Mouse (Mus musculus): ENCODE data around the gene Cyb5d2.
A peak's percentile ranks its signal among the peaks of the same experiment; 100 is the strongest.

Gene Cyb5d2

DNA sequence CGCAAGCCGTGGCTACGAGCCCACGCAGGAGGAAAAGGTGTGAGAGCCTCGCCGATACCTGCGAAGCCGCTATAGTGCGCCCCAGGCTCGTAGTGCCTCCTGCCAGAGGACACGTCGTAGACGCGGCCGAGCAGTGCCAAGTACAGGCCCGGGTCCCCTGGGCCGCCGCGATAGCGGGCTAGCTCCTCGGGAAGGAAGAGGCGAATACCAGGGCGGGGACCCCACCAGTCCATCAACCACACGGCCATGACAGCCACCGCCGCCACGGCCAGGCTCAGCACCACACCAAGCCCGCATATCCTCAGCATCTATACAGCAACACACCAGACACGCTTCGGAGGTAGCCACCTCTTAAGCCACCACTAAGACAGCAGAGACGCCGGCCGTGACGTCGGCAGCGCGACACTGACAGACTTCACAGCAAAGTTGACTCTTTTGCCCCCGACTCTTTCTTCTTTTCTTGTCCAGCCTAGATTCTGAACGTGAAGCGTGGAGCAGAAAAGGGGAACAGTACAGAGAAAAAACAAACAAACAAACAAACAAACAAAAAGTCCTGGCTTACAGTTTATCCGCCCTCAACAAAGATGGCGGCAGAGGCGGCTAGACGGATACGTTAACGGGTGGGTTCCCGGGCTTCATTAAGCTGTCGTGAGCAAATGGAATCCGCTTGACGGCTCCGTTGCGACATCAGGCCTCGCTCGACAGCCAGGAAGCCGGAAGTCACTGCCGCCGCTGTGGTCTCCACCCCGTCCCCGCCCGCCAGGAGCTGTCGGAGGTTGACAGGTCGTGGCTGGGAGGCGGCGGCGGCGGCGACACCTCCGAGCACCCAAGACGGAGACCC, at the start of gene Cyb5d2, which contains the start of gene Zzef1:
TSS of gene Cyb5d2 (minus strand) at position 688 of the 841 bp plus-strand sequence.
TSS of gene Zzef1 (plus strand) at position 772 of the 841 bp plus-strand sequence.
- DNase-seq (ENCODE audit: low spot score): peak; percentile 96

DNA sequence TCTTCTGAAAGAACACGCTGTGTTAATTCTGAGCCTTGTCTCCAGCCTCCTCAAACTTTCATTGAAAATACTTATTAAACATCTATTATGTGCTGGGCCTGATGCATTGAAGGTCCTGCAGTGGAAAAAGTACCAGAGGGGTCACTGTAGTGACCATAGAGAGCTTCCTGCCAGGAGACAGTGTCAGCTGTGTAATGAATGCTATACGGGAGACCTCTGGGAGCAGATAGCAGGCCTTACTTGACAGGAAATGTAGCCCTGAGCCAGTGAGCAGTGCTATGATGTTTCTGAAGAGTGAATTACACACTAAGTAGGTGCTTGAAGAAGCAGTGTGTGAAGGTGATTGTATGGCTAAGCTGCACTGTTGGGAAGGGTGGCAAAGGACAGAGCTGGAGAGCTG, 49.6 kb upstream of the Cyb5d2 start:
- DNase-seq (ENCODE audit: low spot score): no peak

DNA sequence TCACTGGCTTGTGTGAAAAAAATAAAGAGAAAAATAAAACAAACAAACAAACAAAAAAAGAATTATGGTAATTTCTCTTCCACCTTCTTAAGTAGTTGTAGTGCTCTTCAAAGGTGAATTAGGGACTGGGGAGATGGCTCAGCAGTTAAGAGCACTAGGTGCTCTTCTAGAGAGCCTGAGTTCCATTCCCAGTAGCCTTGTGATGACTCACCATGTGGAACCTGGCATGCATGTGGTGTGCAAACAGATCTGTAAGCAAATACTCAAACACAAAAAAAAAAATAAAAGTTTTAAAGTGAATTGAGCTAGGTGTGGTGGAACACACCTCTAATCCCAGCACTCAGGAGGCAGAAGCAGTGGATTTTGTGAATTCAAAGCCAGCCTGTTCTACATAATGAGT, 47.6 kb upstream of the Cyb5d2 start:
- DNase-seq (ENCODE audit: low spot score): no peak

DNA sequence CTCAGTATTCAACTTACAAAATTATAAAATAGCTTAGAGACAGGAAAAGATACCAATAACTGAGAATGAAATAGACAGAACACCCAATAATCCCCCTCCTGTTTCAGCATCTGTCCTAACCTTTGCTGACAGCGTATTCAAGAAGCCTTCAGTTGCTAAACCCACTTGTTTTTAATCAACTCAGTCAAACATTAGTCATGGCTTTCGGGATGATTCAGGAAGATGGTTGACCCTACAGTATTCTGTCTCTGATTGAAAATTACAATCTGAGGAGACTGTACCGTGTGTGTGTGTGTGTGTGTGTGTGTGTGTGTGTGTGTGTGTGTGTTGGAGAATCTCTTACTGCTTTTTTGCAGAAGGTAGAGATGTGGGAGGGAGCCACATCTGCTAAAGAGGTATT, 46.8 kb upstream of the Cyb5d2 start:
- DNase-seq (ENCODE audit: low spot score): no peak

DNA sequence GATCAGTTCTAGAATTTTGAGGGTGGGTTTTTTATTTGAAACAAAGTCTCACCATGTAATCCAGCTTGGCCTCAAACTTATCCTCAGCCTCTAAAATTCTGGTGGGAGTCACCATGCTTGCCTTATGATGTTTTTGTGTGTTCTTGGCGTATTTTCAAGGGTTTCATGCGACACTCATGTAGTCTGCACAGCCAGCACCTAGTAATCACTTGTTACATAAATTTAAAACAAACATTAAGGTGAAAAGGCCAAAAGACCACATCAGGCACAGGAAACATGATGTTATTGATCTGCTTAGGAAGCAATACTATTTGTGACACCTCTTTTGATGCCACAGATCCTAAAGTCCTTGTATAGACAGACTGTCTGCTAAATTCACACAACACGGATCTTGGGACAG, 33.9 kb upstream of the Cyb5d2 start:
- DNase-seq (ENCODE audit: low spot score): no peak

DNA sequence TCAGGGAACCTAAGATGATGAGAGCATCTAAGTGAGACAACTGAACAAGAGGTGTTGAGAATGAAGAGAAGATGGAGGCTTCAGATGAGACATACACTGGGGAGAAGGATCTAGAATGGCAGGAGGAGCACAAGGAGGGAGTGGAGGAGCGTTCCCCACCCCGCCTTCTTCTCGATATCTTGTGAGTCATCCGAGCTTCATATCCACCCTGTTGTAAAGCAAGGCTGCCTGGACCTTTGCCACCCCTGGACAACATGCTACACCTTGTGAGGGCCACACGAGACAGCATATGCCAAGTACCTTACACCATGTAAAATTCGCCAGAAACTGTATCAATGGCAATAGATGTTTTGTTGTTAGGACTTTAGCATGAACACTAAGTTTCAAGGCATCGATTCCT, 25.1 kb upstream of the Cyb5d2 start:
- DNase-seq (ENCODE audit: low spot score): no peak

DNA sequence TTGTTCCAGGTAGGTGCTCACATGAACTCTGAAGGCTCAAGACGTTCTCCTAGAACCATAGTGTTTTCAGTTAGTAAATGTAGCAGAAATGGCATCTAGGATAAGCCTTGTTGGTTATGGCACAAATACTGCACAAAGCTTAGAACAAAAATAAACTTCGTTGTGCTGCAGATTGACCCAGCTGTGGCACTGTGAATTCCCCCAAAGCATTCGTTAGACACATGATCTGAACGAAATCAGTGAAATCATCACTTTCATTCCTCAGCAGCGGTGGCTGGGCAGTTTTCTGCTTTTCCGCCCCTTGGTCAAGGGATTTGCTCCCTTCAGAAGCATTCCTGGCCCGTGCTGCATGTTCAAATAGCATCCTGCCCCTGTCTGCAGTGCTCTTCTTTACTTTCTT, 22.1 kb upstream of the Cyb5d2 start:
- DNase-seq (ENCODE audit: low spot score): no peak

DNA sequence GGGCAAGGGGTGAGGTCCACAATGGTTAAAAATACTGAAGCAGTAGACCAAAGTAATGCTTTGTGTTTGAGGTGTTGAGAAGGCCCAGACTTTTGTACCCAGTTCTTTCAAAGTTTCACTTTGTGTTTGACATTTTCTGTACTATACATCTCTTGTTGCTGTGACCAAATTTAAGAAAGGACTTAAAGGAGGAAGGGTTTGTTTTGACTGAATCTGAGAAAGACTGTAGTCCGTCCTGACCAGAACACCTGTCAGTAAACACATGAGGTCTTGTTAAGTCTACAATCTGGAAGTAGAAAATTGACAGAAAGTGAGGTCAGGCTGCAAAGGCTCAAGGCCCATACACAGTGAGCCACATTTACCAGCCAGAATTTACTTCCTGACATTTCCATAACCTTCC, 20.9 kb upstream of the Cyb5d2 start:
- DNase-seq (ENCODE audit: low spot score): no peak

DNA sequence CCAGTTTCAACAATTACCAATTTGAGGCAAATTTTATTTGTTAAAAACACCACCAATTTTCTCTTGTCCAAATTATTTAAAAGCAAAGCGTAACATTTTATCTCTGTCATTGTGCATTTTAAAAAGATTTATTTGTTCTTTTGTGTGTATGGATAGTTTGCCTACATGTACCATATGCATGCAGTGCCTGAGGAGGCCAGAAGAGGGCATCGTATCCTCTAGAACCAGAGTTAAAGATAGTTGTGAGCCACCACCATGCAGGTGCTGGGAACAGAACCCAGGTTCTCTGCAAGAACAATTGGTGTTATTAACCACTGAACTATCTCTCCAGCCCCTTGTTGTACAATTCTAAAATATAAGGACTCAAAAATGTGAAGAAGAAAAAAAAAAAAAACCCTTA, 18.2 kb upstream of the Cyb5d2 start:
- no peak for DNase-seq (ENCODE audit: low spot score)

DNA sequence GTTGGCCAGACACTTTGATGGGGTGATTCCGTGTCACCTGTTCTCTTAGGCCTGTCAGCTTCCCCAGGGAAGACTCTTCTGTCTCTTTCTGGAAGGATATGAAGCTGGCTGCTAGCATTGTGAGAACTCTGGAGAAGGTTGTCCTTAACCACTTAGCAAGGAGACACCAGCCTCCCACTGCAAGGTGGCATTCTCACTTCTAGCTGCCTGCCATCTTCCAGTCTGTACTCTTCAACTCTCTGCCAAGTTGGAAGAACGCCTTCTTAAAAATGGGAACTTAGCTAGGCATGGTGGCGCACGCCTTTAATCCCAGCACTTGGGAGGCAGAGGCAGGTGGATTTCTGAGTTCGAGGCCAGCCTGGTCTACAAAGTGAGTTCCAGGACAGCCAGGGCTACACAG, 17.7 kb upstream of the Cyb5d2 start:
- DNase-seq (ENCODE audit: low spot score): no peak

DNA sequence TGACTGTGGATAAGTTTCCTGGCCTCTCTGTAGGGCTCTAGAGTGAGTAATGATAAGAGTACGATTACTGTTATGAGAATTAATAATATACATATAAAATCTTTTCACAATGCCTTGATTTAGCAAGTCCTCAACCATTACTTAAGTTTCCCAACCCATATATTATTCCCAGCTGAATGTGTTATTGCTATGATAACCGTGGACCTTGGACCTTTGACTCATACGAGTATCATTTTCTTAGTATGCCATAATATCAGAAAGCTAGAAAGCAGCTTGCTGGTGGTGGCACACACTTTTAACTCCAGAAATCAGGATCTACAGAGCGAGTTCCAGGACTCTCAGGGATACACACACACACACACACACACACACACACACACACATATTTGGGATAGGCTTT, 12.1 kb upstream of the Cyb5d2 start:
- no peak for DNase-seq (ENCODE audit: low spot score)

DNA sequence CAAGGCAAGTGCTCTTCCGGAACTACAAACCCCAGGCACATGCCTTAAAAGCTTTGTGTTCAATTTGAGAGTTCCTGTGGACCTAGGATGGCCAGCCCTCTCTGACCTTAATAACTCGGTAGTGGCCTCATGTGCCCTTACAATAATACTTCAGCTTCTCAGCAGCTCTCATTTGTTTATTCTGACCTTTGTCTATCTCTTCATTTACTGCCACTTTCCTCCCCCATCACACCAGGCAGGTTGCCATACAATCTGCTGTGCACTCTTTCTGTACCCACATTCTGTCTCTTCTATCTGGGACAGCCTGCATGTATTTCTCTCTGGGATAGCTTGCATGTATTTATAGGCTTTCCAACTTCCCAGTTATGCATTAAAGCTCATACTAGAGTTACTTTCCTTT, 10.6 kb upstream of the Cyb5d2 start:
- DNase-seq (ENCODE audit: low spot score): no peak

DNA sequence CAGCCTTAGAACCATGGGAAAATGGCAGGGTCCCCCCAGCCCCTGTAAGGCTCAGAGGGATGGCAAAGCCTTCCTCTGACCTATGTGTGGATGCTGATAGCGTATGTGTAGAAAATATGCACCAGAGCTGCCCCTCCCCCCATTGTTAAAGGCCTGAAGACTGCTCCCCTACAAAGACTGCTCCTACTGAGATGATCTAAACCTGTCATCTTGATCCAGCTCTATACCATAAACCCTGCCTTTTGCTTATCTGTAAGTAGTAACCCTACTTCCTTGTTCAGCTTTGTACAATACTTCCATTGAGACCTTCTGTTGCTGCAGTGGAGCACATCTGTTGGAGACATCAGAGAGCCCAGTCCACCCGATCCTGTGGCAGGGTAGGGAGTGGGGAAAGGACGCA, 9.3 kb upstream of the Cyb5d2 start:
- no peak for DNase-seq (ENCODE audit: low spot score)

DNA sequence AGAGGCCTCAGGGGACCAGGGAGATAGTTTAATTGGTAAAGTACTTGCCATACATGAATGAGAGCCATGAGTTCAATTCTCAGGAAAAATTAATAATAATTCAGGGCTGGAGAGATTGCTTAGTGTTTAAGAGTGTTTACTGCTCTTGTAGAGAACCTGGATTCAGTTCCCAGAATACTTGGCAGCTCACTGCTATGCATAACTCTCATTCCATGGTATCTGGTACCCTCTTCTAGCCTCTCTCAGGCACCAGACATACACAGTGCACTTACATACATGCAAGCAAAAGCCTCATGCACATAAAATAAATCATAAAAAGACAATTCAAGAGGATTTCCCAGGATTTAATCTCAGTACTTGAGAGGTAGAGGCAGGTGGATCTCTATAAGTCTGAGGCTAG, 8.6 kb upstream of the Cyb5d2 start:
- DNase-seq (ENCODE audit: low spot score): no peak

DNA sequence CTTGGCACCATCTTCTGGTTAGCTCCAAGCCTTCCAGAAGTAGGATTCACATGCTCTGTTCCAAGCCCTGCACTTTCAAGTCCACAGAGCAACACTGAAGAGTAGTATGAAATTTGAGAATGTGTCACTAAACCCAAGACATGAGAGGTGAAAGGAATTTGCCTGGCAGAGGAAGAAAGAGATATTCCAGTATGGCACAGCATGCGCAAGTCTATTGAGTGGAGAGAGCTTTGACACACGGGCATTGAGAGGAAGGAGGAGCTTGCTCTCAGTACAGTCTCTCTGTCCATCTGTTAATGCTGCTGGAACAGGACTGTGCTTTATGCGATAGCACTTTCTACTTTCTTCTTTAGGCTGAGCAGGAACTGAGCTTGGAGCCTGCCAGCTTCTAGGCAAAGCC, 7.1 kb upstream of the Cyb5d2 start:
- no peak for DNase-seq (ENCODE audit: low spot score)

DNA sequence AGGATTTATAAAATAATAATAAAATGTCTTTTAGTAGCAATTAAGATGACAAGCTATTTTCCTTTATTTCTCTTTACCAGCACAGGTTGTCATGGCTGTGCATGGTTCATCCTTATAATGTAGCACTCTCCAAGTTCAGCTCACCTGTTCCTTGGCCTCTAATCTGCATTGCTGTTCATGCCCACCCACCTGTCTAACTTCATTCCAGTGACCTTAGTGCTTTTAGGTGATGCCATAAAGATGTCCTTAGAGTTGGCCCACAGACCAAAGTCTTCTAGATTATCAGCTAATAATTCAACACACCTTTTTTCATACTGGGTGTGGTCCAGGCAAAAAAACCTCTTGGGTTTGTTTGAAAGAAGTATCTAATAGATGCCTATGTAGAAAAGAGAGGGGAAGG, 5.2 kb upstream of the Cyb5d2 start:
- no peak for DNase-seq (ENCODE audit: low spot score)

DNA sequence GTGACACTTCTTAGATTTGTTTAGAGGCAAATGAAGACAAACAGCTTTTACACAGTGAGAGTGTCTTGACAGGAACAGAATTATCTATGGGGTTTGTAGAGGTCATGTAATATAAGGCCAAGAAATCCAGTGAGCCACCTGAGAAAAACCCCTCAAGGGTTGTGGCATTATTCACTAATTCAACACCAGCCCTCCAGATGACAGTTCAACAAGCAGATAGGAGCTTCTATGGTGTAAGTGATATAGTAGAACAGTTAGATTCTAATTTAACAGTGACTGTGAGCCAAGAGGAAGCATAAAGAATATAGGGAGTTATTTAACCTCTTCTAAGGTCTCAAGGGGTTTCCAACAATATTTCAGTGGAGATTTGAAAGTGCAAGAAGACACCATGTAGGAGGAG, 2.2 kb upstream of the Cyb5d2 start:
- no peak for DNase-seq (ENCODE audit: low spot score)

DNA sequence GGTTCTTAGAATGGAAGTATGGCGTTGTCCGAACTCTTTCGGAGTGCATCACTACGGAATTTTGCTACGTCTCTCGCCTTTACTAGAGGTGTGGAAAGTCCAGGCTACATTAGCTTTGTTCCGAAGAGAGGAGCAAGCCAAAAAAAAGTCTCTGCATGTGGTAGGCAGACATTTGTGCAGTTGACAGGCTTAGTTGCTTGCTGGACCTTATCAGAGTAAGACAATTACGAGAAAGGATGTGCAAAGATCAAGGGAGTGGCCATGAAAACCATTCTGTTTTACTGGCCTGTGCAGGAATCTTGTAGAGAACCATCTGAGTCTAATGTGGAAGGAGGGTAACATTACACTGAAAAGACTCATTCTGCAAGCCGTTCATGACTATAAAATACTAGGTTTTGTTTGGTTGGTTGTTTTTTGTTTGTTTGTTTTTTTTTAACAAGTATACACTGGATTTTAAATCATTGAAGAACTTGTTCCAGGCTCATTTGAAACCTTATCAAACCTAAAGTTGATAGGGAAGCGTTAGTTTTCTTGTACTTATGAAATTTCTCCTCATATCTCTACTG, 914 bp upstream of the Cyb5d2 start:
- no peak for DNase-seq (ENCODE audit: low spot score)

DNA sequence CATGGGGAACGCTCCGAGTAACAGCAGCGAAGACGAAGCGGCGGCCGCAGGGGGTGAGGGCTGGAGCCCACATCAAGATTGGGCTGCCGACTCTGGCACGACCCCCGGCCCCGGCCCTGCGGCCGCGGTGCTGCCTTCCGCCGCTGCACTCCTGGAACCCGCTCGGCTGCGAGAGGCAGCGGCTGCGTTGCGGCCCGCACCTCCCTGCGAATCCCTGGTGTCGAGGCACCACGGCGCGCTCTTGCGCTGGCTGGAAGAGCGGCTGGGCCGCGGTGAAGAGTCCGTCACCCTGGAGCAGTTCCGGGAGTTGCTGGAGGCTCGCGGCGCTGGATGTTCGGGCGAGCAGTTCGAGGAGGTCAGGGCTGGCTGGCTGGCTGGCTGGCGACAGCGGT, 350 bp upstream of the Cyb5d2 start:
- DNase-seq (ENCODE audit: low spot score): peak; percentile 34

DNA sequence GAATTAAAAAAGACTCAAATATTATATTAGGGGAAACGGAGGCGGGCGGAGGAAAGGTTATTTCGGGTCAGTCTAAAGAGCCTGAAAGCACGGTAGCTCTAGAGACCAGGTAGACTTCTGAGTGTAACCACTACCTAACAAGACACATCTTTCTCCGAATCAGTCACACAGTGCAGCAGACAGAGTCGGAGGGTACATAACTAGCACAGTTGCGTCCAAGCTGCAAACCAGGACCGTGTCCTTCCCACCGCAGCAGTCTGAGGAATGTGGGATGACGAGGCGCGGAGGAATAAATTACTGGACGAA, 840 bp downstream of the Cyb5d2 start:
- no peak for DNase-seq (ENCODE audit: low spot score)

DNA sequence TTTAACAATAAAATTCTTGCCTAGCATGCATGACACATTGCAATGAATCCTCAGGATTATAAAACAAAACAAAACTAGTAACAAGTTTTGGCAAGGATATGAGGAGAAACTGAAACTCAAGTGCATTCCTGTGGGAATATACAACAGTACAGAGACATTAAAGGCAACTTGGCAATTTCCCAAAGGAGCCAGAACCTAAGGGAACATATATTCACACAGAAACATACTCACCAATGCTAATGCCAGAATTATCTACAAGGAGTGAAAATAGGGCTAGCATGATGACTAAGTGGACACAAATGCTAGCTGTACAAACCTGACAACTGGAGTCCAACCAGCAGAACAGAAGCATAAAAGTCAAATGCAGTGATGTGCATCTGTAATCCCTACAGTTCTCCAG, 3.9 kb downstream of the Cyb5d2 start:
- no peak for DNase-seq (ENCODE audit: low spot score)

DNA sequence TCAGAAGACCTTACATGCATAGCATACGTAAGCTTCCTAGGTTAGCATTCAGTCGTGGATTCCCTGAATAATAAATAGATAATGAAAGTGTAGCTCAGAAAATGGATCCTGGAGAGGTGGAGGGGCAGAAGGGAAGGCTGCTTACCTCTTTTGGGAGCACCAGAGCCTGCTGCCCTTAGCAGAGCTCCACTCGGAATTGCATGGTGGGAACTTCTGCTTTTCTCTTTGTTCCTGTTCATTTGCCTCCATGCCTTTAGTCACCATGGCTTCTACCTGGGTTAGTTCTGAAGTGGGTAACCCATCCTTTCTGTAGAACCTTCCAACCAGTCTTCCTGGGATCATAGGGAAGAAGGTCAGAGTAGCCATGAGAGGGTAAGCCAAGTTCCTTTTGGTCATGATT, 13.4 kb downstream of the Cyb5d2 start:
- DNase-seq (ENCODE audit: low spot score): no peak

DNA sequence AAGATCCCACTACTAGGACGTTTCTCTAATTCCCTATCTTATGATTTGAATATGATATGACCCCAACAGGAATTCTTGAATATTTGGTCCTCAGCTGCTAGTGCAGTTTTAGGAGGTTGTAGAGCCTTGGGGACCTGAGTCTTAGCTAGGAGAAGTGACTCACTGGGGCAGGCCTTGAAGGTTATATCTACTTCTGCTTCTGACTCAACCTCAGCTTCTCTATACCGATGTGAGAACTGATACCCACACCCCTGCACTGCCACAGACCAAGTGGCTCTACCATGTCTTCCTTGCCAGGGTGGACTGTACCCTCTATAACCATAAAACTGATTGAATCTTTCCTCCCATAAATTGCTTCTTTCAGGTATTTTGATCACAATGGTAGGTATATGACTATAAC, 13.8 kb downstream of the Cyb5d2 start:
- no peak for DNase-seq (ENCODE audit: low spot score)

DNA sequence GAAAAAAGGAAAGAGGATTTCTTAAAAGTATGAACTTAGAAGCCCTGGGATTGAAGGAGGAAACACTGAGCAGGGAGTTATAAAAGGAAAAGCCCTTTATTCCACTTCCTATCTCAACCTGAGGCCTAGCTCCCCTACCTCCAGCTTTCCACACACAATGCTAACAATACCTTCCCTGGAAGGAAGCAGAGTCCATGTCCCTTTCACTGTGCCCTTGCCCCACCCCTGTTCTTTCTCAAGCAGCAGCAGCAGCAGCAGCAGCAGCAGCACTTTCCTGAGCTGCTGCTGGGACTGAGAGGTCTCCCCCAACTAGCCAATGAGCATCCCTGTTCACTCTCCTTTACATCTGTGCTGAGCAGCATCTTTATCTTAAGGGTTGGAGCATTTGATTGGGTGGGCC, 17.0 kb downstream of the Cyb5d2 start:
- no peak for DNase-seq (ENCODE audit: low spot score)
